Mouse (Mus musculus) olfactory bulb, adult 2 months (tissue): ENCODE measurements at regions not wholly inside any gene's neighbourhood (a gene's known extent, or its start where the extent isn't known, plus 50 kb on each side); places are given as distances from the start of the nearest gene placed in this dataset.

Source experiments
- CTCF ChIP-seq: fragments of 200-500 bp; IDR thresholded peaks from 2 replicates; pipeline ENCODE4 v1.5.1; 2012; ENCODE audit warnings: low read depth, mild to moderate bottlenecking, low read length, moderate library complexity; ENCODE audit not compliant: insufficient read depth
- POLR2A ChIP-seq: fragments of 200-500 bp; IDR thresholded peaks from 2 replicates; pipeline ENCODE4 v1.6.1; 2012; ENCODE audit warnings: mild to moderate bottlenecking, low read depth, low read length, moderate library complexity; ENCODE audit not compliant: insufficient read depth

GRCm38 (mm10) chr15:5519552-5519951 lies 275.6 kb upstream of the Ptger4 start:
- no peak for TF ChIP-seq POLR2A
- no peak for TF ChIP-seq CTCF
